Mouse (Mus musculus): ENCODE measurements around the gene Lhfpl5.

- TF ChIP-seq CTCF (IDR thresholded peaks at IDR 0.05; ENCODE audit: borderline replicate concordance, insufficient read depth, low read depth, low read length) (peak; percentile 79), POLR2A (IDR thresholded peaks at IDR 0.05; ENCODE audit: borderline replicate concordance, insufficient read depth, low read length) (no peak)
These were observed 17.6 kb downstream of the Lhfpl5 start for GRCm38 (mm10) chr17:28592998-28593397.
